Mouse (Mus musculus): Measurements from ENCODE around the gene Pde10a.

Pde10a gene

GRCm38 (mm10) chr17:8801083-8801854 is 276.1 kb downstream of the Pde10a start:
- peak; percentile 59 to 64 for DNase-seq (ENCODE audit: low spot score in 2 of 2)

- no peak for DNase-seq (ENCODE audit: low spot score in 2 of 2)
Measured at GRCm38 (mm10) chr17:8801855-8802104, 276.6 kb downstream of the Pde10a start.

GRCm38 (mm10) chr17:8802161-8802888 is 277.2 kb downstream of the Pde10a start:
- no peak for DNase-seq (ENCODE audit: low spot score in 2 of 2)

GRCm38 (mm10) chr17:8802889-8803799 is 278.0 kb downstream of the Pde10a start:
- no peak for DNase-seq (ENCODE audit: low spot score in 2 of 2)

- DNase-seq (ENCODE audit: low spot score in 2 of 2) = no peak
Measured at GRCm38 (mm10) chr17:8807345-8807744, 282.2 kb downstream of the Pde10a start.

GRCm38 (mm10) chr17:8809771-8810170 is 284.6 kb downstream of the Pde10a start:
- DNase-seq (ENCODE audit: low spot score in 2 of 2) = no peak

- DNase-seq (ENCODE audit: low spot score in 2 of 2) = no peak
Measured at GRCm38 (mm10) chr17:8810201-8810600, 285.0 kb downstream of the Pde10a start.

GRCm38 (mm10) chr17:8812228-8812865 is 287.2 kb downstream of the Pde10a start:
- DNase-seq (ENCODE audit: low spot score in 2 of 2) = peak; percentile 43 to 55

- no peak for DNase-seq (ENCODE audit: low spot score in 2 of 2)
Measured at GRCm38 (mm10) chr17:8813773-8814491, 288.8 kb downstream of the Pde10a start.

GRCm38 (mm10) chr17:8815376-8815775 is 290.2 kb downstream of the Pde10a start:
- DNase-seq (ENCODE audit: low spot score in 2 of 2) = no peak

GRCm38 (mm10) chr17:8815864-8816263 is 290.7 kb downstream of the Pde10a start:
- DNase-seq (ENCODE audit: low spot score in 2 of 2) = no peak

GRCm38 (mm10) chr17:8818675-8819074 is 293.5 kb downstream of the Pde10a start:
- no peak for DNase-seq (ENCODE audit: low spot score in 2 of 2)

GRCm38 (mm10) chr17:8823548-8823947 is 298.4 kb downstream of the Pde10a start:
- DNase-seq (ENCODE audit: low spot score in 2 of 2) = no peak

GRCm38 (mm10) chr17:8827204-8827603 is 302.0 kb downstream of the Pde10a start:
- DNase-seq (ENCODE audit: low spot score in 2 of 2) = no peak

GRCm38 (mm10) chr17:8831001-8831400 is 305.8 kb downstream of the Pde10a start:
- no peak for DNase-seq (ENCODE audit: low spot score in 2 of 2)

- DNase-seq (ENCODE audit: low spot score in 2 of 2) = no peak
Measured at GRCm38 (mm10) chr17:8836292-8836691, 311.1 kb downstream of the Pde10a start.

GRCm38 (mm10) chr17:8838252-8838651 is 313.1 kb downstream of the Pde10a start:
- no peak for DNase-seq (ENCODE audit: low spot score in 2 of 2)

GRCm38 (mm10) chr17:8839237-8840011 is 314.3 kb downstream of the Pde10a start:
- no peak for DNase-seq (ENCODE audit: low spot score in 2 of 2)

GRCm38 (mm10) chr17:8841094-8841493 is 315.9 kb downstream of the Pde10a start:
- DNase-seq (ENCODE audit: low spot score in 2 of 2) = no peak

- DNase-seq (ENCODE audit: low spot score in 2 of 2) = no peak
Measured at GRCm38 (mm10) chr17:8841897-8842540, 316.8 kb downstream of the Pde10a start.
